Mouse (Mus musculus) G1E (cell line): Measurements from ENCODE around the gene Kif5c. TPM values are rescaled to one million over a fixed set of nuclear protein-coding genes. Genes with fewer than 3 reads are reported as not detected.

Source experiments
- ATAC-seq: 2 replicates; pipeline ENCODE4 v1.8.0; 2016; ENCODE audit warnings: mild to moderate bottlenecking; ENCODE audit not compliant: insufficient number of reproducible peaks, poor library complexity, low FRiP score, severe bottlenecking; ENCODE audit errors: extremely low read depth
- DNase-seq: peaks from one replicate; pipeline ENCODE4 v3.0.0; 2012; ENCODE audit warnings: low spot score
- H3K27me3 ChIP-seq: 2 replicates; pipeline ENCODE4 v1.6.1; 2012; ENCODE audit warnings: mild to moderate bottlenecking, low read length, inconsistent platforms; ENCODE audit not compliant: insufficient read depth
- H3K36me3 ChIP-seq: replicated peaks from 2 replicates; pipeline ENCODE3; 2012; ENCODE audit warnings: mild to moderate bottlenecking, inconsistent platforms
- H3K4me1 ChIP-seq: 2 replicates; pipeline ENCODE4 v1.6.1; 2012; ENCODE audit warnings: low read depth, low read length, inconsistent platforms, mixed read lengths; ENCODE audit not compliant: insufficient read depth
- H3K4me3 ChIP-seq: 2 replicates; pipeline ENCODE4 v1.5.1; 2012; ENCODE audit warnings: low read depth, mild to moderate bottlenecking, inconsistent platforms, low read length, moderate library complexity, mixed read lengths
- H3K9me3 ChIP-seq: replicated peaks from 2 replicates; pipeline ENCODE4 v1.6.1; 2012; ENCODE audit warnings: inconsistent platforms
- CTCF ChIP-seq: IDR thresholded peaks from 2 replicates; pipeline ENCODE4 v1.5.1; 2012; ENCODE audit warnings: low read depth, low read length, inconsistent platforms, mixed read lengths
- GATA1 ChIP-seq: IDR thresholded peaks from 2 replicates; pipeline ENCODE4 v1.6.1; 2012; ENCODE audit warnings: borderline replicate concordance, low read length, inconsistent platforms, mixed read lengths
- GATA2 ChIP-seq: IDR thresholded peaks from 2 replicates; pipeline ENCODE4 v1.6.1; 2012; ENCODE audit warnings: low read depth, low read length, inconsistent platforms, borderline replicate concordance
- POLR2AphosphoS5 ChIP-seq: IDR thresholded peaks from 2 replicates; pipeline ENCODE4 v1.6.1; 2012; ENCODE audit warnings: low read depth, low read length, inconsistent platforms; ENCODE audit not compliant: insufficient replicate concordance
- TAL1 ChIP-seq: conservative IDR thresholded peaks from 2 replicates; pipeline ENCODE4 v1.6.1; 2012; ENCODE audit warnings: low read depth, low read length, inconsistent platforms, mixed read lengths
- polyA plus RNA-seq: library from polyadenylated mRNA; stranded (reverse); fragments of >175 nt; gene quantifications from 2 replicates; pipeline ENCODE4 v1.2.3, GENCODE M21; 2012
- total RNA-seq, 2 experiments: library from RNA; stranded (forward) in 1 of 2; stranded (reverse) in 1 of 2; fragments of 200-1000 nt in 1 of 2; fragments of >200 nt in 1 of 2; fragmentation: Nextera tagmentation in 1 of 2; gene quantifications; 2 replicates each; pipeline ENCODE4 v1.2.3; 2014 to 2017

Kif5c gene
- total and polyA plus RNA-seq, 3 experiments: 0.02 to 1.8 (median 1.5) TPM

DNA sequence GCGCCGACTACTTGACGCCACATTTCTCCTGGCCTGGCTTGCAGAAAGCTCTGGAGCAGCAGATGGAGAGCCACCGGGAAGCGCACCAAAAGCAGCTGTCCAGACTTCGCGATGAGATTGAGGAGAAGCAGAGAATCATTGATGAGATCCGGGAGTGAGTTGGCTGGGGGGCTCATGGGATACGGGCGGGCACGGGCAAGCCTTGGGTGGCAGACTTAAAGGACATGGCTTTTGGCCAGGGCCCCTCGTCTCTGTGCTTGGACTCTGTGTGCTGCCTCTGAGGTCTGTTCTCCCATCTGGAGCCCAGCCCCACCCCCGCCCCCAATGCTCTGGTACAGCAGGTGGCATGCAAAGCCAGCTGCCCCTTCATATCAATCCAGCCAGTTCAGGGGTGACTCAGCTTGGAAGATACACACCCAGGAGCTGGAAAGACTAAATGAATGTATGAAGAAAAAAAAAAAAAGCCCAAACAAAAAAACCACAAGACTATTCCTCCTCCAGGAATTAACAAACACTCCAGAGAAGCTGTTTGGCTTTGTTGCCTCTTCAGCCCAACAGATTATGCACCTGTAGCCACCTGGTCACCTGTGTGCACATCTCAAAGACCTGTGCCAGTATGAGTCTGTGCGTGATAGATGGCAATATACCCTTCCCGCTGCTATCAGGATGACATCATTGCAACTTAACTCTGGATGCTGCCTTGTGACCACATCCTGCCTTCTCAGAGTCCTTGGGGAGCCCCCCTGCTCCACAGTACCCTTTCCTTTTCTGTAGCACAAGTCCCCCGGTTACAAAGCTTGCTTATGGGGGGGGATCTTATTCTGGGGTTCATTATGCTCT is 123.0 kb downstream of the Kif5c start:
- no peak for DNase-seq
- no peak for TF ChIP-seq GATA2
- TF ChIP-seq POLR2AphosphoS5: no peak
- no peak for TF ChIP-seq GATA1
- TF ChIP-seq CTCF: no peak
- no peak for TF ChIP-seq TAL1
- ATAC-seq: no peak

DNA sequence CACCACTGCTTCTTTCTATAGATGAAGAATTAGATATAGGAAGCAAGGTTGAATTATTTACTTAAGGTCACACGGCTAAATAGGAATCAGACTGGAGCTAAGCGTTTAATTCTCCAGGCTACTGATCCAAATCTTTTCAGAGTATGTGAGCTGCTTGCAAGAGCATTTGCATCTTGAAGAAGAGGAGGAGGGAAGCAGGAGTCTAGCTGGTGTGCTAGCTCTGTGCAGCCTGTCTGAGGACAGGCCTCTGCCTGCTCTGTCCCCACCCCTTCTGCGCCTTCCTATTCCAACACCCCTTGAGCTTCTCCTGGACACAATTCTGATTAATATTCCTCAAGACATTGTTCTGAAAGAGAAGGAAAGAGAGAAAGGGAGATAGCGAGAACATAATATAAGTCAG is 123.8 kb downstream of the Kif5c start:
- Histone ChIP-seq H3K27me3 (peaks cover 12% of the 10 kb centered on the region), H3K4me1 (no peaks in the 10 kb centered on the region), H3K9me3 (no peaks in the 10 kb centered on the region), H3K36me3 (no peaks in the 10 kb centered on the region), H3K4me3 (no peak overlapping the region)
- TF ChIP-seq GATA1: no peak
- TF ChIP-seq CTCF: no peak
- TF ChIP-seq TAL1: no peak
- TF ChIP-seq GATA2: no peak
- no peak for TF ChIP-seq POLR2AphosphoS5
- no peak for DNase-seq
- ATAC-seq: no peak

More for the DNA sequence above, 123.0 kb downstream of the Kif5c start:
- Histone ChIP-seq H3K27me3 (peaks cover 16% of the 10 kb centered on the region), H3K9me3 (no peaks in the 10 kb centered on the region), H3K4me3 (no peak overlapping the region), H3K36me3 (no peaks in the 10 kb centered on the region), H3K4me1 (no peaks in the 10 kb centered on the region; the same call in 1 of the 2 replicates)

DNA sequence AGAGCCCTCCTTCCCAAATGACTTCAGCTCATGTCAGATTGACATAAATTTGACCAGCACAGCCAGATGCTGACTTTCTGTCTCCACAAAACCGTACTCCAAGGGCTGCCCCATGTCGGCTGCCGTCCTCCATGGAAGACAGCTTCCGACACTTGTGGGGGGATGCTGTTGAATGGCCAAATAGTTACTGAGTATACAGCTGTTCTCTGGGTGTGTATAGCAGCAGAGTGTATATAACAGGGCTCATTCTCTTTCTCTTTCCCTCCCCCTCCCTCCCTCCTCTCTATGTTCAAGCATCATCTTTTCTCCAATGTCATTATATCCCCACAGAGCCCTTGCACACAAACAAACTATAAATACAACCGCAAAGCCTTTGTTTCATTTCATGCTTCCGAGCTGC is 124.7 kb downstream of the Kif5c start:
- H3K4me1 ChIP-seq: no peaks in the 10 kb centered on the region
- H3K36me3 ChIP-seq: no peaks in the 10 kb centered on the region
- H3K4me3 ChIP-seq: no peak overlapping the region
- ATAC-seq (no peak), DNase-seq (no peak)
- TF ChIP-seq GATA2 (no peak), POLR2AphosphoS5 (no peak), GATA1 (no peak), TAL1 (no peak), CTCF (no peak)
- peaks cover 10% of the 10 kb centered on the region for H3K27me3 ChIP-seq
- H3K9me3 ChIP-seq: no peaks in the 10 kb centered on the region

DNA sequence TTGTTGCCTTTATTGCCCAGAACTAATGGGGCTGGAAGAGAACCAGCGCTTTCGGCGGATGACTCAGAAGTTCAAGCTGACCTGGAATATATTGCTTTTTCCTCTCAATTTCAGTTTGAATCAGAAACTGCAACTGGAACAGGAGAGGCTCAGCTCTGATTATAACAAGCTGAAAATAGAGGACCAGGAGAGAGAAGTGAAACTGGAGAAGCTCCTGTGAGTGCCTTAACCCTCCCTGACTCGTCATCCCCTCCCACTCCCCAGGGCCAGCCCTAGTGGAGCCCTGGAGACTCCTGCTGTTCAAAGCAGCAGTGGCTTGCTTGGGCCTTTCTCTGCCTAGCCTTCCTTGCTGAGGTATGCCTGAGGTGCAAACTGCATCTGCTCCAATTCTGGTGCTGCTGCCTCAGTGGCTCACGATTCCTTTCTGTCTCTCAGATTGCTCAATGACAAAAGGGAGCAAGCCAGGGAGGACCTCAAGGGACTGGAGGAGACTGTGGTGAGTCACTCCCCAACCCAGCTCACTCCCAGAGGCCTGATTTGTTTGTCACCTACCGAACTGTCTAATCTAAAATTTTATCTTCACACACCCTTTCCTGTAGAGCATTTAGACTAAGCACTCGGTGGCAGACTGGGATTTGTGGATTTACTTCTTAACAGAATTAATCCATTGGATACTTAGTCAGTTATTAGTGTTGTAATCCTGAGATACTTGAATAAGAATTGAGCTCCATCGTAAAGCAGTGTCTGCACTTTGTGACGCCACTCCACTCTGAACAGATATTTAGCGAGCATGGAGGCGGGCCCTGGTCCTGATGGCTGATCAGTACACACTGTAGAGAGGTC is 125.4 kb downstream of the Kif5c start:
- H3K9me3 ChIP-seq: no peaks in the 10 kb centered on the region
- H3K27me3 ChIP-seq: peaks cover 9% of the 10 kb centered on the region; the same call in 1 of the 2 replicates
- no peaks in the 10 kb centered on the region for H3K36me3 ChIP-seq
- DNase-seq: no peak
- no peaks in the 10 kb centered on the region for H3K4me1 ChIP-seq
- no peak for ATAC-seq
- TF ChIP-seq CTCF (no peak), GATA2 (no peak), TAL1 (no peak), POLR2AphosphoS5 (no peak), GATA1 (no peak)
- H3K4me3 ChIP-seq: no peak overlapping the region

DNA sequence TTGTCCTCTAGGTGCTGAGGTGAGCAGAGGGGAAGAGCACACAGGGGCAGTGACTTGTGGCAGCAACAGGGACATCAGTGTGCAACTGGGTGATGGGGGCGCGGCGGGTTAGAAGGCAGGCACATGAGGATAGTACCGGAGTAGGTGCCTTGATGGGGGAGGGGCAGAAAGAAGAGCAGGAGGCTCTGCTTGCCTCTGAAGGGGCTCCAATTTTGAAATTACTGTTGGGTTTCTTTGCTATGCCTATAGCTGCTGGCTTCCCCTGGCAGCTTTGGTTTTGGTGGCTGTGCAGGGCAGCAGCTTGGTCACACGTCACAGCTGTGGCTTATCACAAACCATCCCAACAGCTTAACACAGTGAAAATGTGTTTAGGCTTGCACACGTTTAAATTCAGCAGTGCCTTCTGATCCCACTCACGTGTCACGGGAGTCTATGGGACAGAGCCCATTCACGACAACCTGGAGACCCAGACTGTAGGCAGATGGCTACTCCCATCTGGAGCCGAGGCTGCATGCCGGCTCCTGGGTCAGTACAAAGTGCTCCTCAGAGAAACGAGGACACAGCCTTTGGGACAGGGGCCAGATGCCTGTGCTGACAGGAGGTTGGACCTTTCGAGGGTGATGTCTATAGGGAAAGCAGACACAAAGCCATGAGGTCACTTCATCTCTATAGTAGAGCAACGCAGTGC is 126.1 kb downstream of the Kif5c start:
- Histone ChIP-seq H3K9me3 (no peaks in the 10 kb centered on the region), H3K36me3 (no peaks in the 10 kb centered on the region), H3K4me1 (no peaks in the 10 kb centered on the region), H3K27me3 (peaks cover 9% of the 10 kb centered on the region; the same call in 1 of the 2 replicates), H3K4me3 (no peak overlapping the region)
- DNase-seq (no peak), ATAC-seq (no peak)
- no peak for TF ChIP-seq TAL1
- TF ChIP-seq GATA1: no peak
- TF ChIP-seq POLR2AphosphoS5: no peak
- no peak for TF ChIP-seq GATA2
- TF ChIP-seq CTCF: no peak

DNA sequence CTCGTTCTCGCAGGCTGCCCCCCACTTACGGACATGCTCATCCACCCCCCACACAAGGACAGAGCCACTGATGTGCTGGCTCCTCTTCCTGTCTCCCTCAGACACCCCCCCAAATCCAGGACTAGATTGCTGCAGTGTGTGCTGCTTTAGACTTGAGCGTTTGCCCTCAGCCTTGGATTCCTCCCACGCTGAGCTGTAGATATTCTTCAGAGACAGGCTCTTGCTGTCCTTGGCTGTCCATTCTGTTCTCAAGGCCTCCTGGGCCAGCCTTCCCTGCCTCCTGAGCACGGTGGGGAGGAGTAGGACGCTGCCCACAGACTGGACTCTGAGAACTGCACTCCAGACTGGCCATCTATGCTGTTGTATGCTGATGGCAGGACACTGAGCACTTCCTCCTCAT is 127.8 kb downstream of the Kif5c start:
- ATAC-seq (no peak), DNase-seq (no peak)
- no peak for TF ChIP-seq GATA1
- no peak for TF ChIP-seq GATA2
- TF ChIP-seq TAL1: no peak
- no peak for TF ChIP-seq POLR2AphosphoS5
- no peak for TF ChIP-seq CTCF
- Histone ChIP-seq H3K36me3 (no peaks in the 10 kb centered on the region), H3K4me3 (no peak overlapping the region), H3K27me3 (peaks cover 2% of the 10 kb centered on the region; the same call in 1 of the 2 replicates), H3K4me1 (no peaks in the 10 kb centered on the region), H3K9me3 (no peaks in the 10 kb centered on the region)
